Mouse (Mus musculus) hindbrain, embryonic 11.5 days (tissue): ENCODE measurements around the gene Phldb2. TPM values are rescaled to one million over a fixed set of nuclear protein-coding genes. Genes with fewer than 3 reads are reported as not detected.

Experiments used
- ATAC-seq: fragments of 200-750 bp; cut with Nextera tagmentation; 2 replicates; pipeline ENCODE4 v1.8.0; 2017; ENCODE audit warnings: mild to moderate bottlenecking, moderate TSS enrichment, moderate library complexity; ENCODE audit not compliant: low FRiP score
- DNase-seq: peaks from one replicate; pipeline ENCODE4 v3.0.0-alpha.2; 2015; ENCODE audit warnings: low spot score
- H3K27ac ChIP-seq: fragments of 300-500 bp; sonication (generic); 2 replicates; pipeline ENCODE4 v1.5.1; 2014; ENCODE audit warnings: mild to moderate bottlenecking, low read depth, low read length
- H3K27me3 ChIP-seq: fragments of 300-500 bp; sonication (generic); 2 replicates; pipeline ENCODE4 v1.6.1; 2014; ENCODE audit warnings: mild to moderate bottlenecking, low read length, moderate library complexity, mixed read lengths; ENCODE audit not compliant: control insufficient read depth, insufficient read depth
- H3K36me3 ChIP-seq: fragments of 300-500 bp; sonication (generic); 2 replicates; pipeline ENCODE4 v1.6.1; 2014; ENCODE audit warnings: mild to moderate bottlenecking, low read length, moderate library complexity, mixed read lengths; ENCODE audit not compliant: control insufficient read depth, insufficient read depth
- H3K4me1 ChIP-seq: fragments of 300-500 bp; sonication (generic); replicated peaks from 2 replicates; pipeline ENCODE4 v1.6.1; 2014; ENCODE audit warnings: low read length, mixed read lengths; ENCODE audit not compliant: control insufficient read depth, insufficient read depth
- H3K4me2 ChIP-seq: fragments of 300-500 bp; sonication (generic); replicated peaks from 2 replicates; pipeline ENCODE4 v1.6.1; 2014; ENCODE audit warnings: mild to moderate bottlenecking, low read depth, low read length
- H3K4me3 ChIP-seq: fragments of 300-500 bp; sonication (generic); 2 replicates; pipeline ENCODE4 v1.5.1; 2014; ENCODE audit warnings: low read depth, low read length
- H3K9ac ChIP-seq: fragments of 300-500 bp; sonication (generic); 2 replicates; pipeline ENCODE4 v1.6.1; 2014; ENCODE audit warnings: low read depth, low read length
- H3K9me3 ChIP-seq: fragments of 300-500 bp; sonication (generic); 2 replicates; pipeline ENCODE4 v1.6.1; 2016; ENCODE audit warnings: low read length; ENCODE audit not compliant: control insufficient read depth
- WGBS: fragments of 180-500 bp; shearing (Covaris S2); extraction: QIAGEN DNeasy Blood & Tissue Kit; methylation state at CpG from one replicate; pipeline ENCODE4 v1.1.7; 2014; 5-methylcytosine and 5-hydroxymethylcytosine counted together
- polyA plus RNA-seq: library from polyadenylated mRNA; unstranded; fragments of >200 nt; fragmentation: Nextera tagmentation; extraction: Ambion mirVana; gene quantifications from 2 replicates; pipeline ENCODE4 v1.2.1, GENCODE M21; 2014

Gene Phldb2
- polyA plus RNA-seq, 1 experiment from 2014 or later: 31.5 TPM

DNA sequence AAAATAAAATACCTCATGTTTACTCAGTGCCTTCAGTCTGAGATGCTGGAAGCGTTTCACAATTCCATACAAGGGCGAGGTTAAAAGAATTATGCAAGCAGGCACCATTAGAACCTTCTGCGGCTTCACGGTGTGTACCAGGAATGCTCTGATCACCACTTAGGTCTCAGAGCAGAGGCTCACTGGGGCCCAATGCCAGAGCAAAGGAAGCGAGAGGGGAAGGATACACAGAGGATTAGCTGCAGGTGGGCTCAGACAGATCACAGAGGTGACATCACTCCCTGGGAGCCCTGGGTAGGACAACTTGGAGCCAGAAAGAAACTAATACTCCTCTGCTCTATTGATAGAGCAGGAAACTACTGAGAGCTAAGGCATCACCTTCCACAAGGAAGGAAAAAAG is 162.1 kb downstream of the Phldb2 start:
- no peaks in the 10 kb centered on the region for H3K9me3 ChIP-seq
- H3K4me1 ChIP-seq: no peaks in the 10 kb centered on the region
- ATAC-seq: no peak
- no peak overlapping the region for H3K27ac ChIP-seq
- no peak overlapping the region for H3K4me2 ChIP-seq
- no peak for DNase-seq
- no peak overlapping the region for H3K4me3 ChIP-seq
- no peaks in the 10 kb centered on the region for H3K36me3 ChIP-seq
- no peaks in the 10 kb centered on the region for H3K27me3 ChIP-seq
- no peak overlapping the region for H3K9ac ChIP-seq
- 60% methylated on average over 5 of the region's 5 CpGs for WGBS

DNA sequence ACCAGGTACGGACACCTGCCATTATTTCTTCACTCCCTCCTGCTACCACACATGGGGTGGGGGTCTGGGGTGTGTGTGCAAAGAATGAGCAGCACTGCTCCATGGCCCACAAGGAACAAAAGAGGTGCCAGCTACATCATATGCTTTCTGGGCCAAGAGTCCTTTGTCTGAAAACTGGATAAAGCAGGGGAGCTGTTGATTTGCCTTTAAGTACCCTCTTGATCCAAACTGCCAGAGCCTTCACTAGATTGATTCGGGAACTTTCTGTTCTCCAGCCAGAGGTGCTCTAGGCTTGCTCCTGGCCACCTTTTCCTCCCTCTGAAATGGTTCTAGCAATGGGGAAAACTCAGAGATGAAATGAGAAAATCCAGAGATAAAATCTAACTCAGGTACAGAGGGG is 164.1 kb downstream of the Phldb2 start:
- Histone ChIP-seq H3K9ac (no peak overlapping the region), H3K4me2 (no peak overlapping the region), H3K27ac (no peak overlapping the region), H3K4me3 (no peak overlapping the region), H3K27me3 (no peaks in the 10 kb centered on the region), H3K36me3 (no peaks in the 10 kb centered on the region), H3K9me3 (no peaks in the 10 kb centered on the region), H3K4me1 (no peaks in the 10 kb centered on the region)
- ATAC-seq (no peak), DNase-seq (no peak)
- WGBS: 94% methylated on average over 2 of the region's 2 CpGs

DNA sequence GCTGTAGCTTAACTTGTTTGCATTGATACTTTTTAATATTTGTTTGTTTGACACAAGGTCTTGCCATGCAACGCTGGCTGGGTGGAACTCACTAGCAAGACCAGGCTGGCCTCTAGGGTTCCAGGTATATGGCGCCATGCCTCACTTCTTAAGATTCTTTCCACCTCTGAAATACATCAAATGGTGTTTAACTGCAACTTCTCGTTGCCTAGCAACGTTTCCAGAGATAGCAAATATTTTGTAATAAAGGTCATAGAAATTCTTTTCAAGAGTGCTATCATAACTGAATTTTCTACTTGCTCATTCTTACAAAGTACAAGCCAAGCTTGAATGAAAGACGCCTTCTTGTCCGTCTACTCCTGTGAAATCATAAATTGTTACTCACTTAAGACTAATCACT is 165.7 kb downstream of the Phldb2 start:
- no peaks in the 10 kb centered on the region for H3K36me3 ChIP-seq
- no peak for DNase-seq
- no peak overlapping the region for H3K4me3 ChIP-seq
- no peak overlapping the region for H3K27ac ChIP-seq
- H3K9ac ChIP-seq: no peak overlapping the region
- H3K4me1 ChIP-seq: no peaks in the 10 kb centered on the region
- WGBS: 92% methylated on average over 6 of the region's 6 CpGs
- no peak overlapping the region for H3K4me2 ChIP-seq
- H3K9me3 ChIP-seq: no peaks in the 10 kb centered on the region
- H3K27me3 ChIP-seq: no peaks in the 10 kb centered on the region
- ATAC-seq: no peak

DNA sequence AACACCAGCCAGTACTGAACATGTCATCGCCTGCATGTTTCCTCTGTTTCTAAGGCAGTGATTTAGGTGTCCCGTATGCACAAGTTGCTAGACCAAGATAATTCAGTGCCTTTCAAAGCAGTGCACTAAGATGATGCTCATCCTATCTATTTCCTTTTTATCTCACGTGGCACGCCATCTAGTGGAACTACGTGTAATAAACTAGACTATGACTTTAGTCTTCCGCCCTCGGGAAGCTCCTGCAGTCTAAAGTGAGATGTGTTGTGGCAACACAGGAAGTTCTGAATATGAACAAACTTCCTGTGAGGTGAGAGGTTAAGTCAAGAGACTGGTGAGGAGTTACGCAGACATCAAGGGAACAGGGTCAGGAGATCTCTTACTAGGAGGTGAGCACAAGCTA is 166.8 kb downstream of the Phldb2 start:
- DNase-seq: peak; percentile 29
- H3K36me3 ChIP-seq: no peaks in the 10 kb centered on the region
- no peak overlapping the region for H3K27ac ChIP-seq
- WGBS: 37% methylated on average over 8 of the region's 8 CpGs
- no peaks in the 10 kb centered on the region for H3K4me1 ChIP-seq
- ATAC-seq: no peak
- no peak overlapping the region for H3K4me3 ChIP-seq
- no peak overlapping the region for H3K4me2 ChIP-seq
- H3K9me3 ChIP-seq: no peaks in the 10 kb centered on the region
- no peaks in the 10 kb centered on the region for H3K27me3 ChIP-seq
- no peak overlapping the region for H3K9ac ChIP-seq

DNA sequence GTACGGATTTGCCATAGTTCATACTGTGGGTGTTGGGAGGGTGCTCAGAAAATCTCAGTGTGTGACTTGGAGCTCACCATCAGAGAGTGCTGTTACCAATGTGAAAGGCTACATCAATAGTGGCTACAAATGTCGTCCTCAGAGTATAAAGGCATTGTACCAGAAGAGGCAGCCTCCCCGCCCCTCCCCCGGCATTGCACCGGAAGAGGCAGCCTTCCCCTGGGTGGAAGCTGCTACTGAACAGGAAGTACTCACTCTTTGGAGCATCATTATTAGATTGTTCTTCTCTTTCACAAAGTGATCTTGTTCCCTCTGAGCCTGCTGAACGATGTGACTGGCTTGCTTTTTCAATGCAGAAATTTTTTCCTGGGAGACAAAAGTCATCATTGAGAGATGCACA is 173.4 kb downstream of the Phldb2 start:
- 79% methylated on average over 6 of the region's 6 CpGs for WGBS
- H3K9ac ChIP-seq: no peak overlapping the region
- H3K9me3 ChIP-seq: no peaks in the 10 kb centered on the region
- no peak overlapping the region for H3K27ac ChIP-seq
- no peak for DNase-seq
- no peak overlapping the region for H3K4me2 ChIP-seq
- no peaks in the 10 kb centered on the region for H3K4me1 ChIP-seq
- no peak for ATAC-seq
- H3K4me3 ChIP-seq: no peak overlapping the region
- no peaks in the 10 kb centered on the region for H3K27me3 ChIP-seq
- 0 out of 2 replicates have a peak, but pooled peaks cover 2% of the 10 kb centered on the region for H3K36me3 ChIP-seq

DNA sequence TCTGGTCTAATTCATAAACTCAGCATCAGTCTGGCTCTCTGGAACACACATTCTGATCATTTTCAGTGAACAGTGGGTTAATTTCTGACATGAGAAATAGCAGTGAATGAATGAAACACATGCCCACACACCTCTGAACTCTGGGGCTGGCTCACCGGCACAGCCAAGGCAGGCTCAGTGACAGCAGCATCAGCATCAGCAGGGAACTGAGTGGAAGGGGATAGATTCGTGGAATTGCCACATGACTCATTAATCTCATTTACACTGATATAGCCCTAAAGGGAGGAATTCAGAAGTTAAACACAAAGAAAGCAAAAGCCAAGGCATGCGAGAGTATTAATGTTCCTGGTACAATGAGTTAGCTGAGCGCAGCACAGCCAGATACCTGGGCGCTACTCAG is 178.6 kb downstream of the Phldb2 start:
- H3K27ac ChIP-seq: no peak overlapping the region
- H3K27me3 ChIP-seq: no peaks in the 10 kb centered on the region
- ATAC-seq (no peak), DNase-seq (no peak)
- 89% methylated on average over 5 of the region's 5 CpGs for WGBS
- H3K4me2 ChIP-seq: no peak overlapping the region
- no peaks in the 10 kb centered on the region for H3K9me3 ChIP-seq
- H3K4me3 ChIP-seq: no peak overlapping the region
- 0 out of 2 replicates have a peak, but pooled peaks cover 8% of the 10 kb centered on the region for H3K36me3 ChIP-seq
- no peaks in the 10 kb centered on the region for H3K4me1 ChIP-seq
- H3K9ac ChIP-seq: no peak overlapping the region

DNA sequence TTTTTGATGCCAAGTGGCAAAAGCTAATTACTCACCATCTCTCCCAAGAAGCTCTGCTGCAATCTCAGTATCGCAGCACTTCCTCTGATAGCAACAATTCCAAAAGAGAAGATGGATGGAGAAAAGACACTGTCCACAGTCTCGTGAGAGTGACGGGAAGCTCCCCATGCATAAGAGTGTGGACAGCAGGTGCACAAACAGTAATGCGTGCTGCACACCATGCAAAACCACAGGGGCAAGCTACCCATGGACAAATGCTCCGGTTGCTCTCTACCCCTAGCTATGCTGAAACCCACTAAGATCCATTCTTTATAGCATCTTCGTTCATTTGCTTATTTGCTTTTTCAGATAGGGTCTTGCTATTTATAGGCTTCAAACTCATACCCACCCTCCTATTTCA is 182.5 kb downstream of the Phldb2 start:
- DNase-seq (no peak), ATAC-seq (no peak)
- Histone ChIP-seq H3K4me1 (no peaks in the 10 kb centered on the region), H3K27me3 (no peaks in the 10 kb centered on the region), H3K4me3 (no peak overlapping the region), H3K9ac (no peak overlapping the region), H3K27ac (no peak overlapping the region), H3K36me3 (0 out of 2 replicates have a peak, but pooled peaks cover 6% of the 10 kb centered on the region), H3K9me3 (no peaks in the 10 kb centered on the region), H3K4me2 (no peak overlapping the region)
- 94% methylated on average over 6 of the region's 6 CpGs for WGBS

DNA sequence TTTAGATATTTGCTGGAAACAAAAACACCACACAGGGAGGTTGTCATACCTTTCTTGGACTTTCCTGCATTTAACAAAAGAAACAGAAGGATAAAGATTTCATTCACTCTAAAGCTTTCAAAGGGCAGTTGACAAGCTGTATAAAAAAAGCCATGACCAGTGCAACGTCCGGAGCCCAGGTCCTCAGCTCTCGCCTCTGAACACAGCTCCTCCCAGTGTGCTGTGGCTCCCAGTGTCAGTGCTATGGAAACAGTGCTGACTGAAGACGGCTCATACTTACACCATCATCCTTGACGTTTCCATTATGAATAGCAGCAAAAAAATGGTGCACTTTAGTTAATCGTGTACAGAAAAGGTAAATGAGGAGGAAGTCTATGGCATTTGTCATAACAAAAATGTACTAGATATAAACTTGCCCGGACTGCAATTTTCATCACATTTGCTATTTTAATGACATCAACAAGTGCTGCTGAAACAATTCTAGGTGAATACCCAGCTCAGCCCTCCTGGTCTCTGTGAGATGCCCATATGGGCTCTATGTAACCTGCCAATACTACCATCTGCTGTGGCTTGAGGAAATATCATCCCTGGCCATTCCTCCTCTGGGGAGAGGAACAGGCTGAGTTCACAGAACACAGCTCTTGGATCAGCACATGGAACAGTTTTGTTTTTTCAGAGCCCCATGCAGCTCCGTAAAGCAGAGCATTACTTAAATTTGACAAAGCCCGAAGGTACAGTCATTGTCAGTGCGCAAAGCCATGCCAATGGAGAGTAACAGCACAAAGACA is 185.4 kb downstream of the Phldb2 start:
- no peak overlapping the region for H3K4me2 ChIP-seq
- no peak overlapping the region for H3K27ac ChIP-seq
- no peaks in the 10 kb centered on the region for H3K9me3 ChIP-seq
- no peak for ATAC-seq
- no peaks in the 10 kb centered on the region for H3K4me1 ChIP-seq
- H3K4me3 ChIP-seq: no peak overlapping the region
- 74% methylated on average over 10 of the region's 10 CpGs for whole genome bisulfite sequencing
- H3K36me3 ChIP-seq: 0 out of 2 replicates have a peak, but pooled peaks cover 6% of the 10 kb centered on the region
- H3K27me3 ChIP-seq: no peaks in the 10 kb centered on the region
- H3K9ac ChIP-seq: no peak overlapping the region
- no peak for DNase-seq

DNA sequence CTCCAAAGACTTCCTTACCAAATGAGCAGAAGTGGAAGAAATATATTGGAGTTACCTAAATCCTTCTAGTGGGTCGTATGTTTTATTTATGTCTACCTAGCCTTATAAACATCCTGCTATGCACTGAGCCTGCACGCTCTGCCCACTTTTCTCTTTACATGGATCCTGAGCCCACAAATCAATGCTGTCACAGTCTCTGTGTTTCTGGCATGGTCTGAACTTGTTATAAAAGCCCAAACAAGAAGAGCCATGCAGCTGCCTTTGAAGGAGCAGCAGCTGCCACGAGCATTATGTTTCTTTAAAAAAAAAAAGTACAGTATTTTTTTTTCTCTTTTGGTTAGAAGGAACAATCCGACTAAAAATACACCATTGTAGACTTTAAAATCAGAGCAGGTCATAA is 186.0 kb downstream of the Phldb2 start:
- WGBS: 68% methylated on average over 4 of the region's 4 CpGs
- DNase-seq: no peak
- H3K27me3 ChIP-seq: no peaks in the 10 kb centered on the region

More for the DNA sequence above, 186.0 kb downstream of the Phldb2 start:
- Histone ChIP-seq H3K36me3 (0 out of 2 replicates have a peak, but pooled peaks cover 6% of the 10 kb centered on the region), H3K4me2 (no peak overlapping the region), H3K27ac (no peak overlapping the region), H3K4me1 (no peaks in the 10 kb centered on the region), H3K4me3 (no peak overlapping the region), H3K9ac (no peak overlapping the region), H3K9me3 (no peaks in the 10 kb centered on the region)
- ATAC-seq: no peak
